Mouse (Mus musculus) heart, adult 9 months (tissue): ENCODE results near the gene Dusp7.
A peak's percentile ranks its signal among the peaks of the same experiment; 100 is the strongest.

Experiments used
- DNase-seq, 2 experiments: peaks; one replicate each; pipeline ENCODE4 v3.0.0; 2022; ENCODE audit warnings: low spot score in 2 of 2

Dusp7 gene

DNA sequence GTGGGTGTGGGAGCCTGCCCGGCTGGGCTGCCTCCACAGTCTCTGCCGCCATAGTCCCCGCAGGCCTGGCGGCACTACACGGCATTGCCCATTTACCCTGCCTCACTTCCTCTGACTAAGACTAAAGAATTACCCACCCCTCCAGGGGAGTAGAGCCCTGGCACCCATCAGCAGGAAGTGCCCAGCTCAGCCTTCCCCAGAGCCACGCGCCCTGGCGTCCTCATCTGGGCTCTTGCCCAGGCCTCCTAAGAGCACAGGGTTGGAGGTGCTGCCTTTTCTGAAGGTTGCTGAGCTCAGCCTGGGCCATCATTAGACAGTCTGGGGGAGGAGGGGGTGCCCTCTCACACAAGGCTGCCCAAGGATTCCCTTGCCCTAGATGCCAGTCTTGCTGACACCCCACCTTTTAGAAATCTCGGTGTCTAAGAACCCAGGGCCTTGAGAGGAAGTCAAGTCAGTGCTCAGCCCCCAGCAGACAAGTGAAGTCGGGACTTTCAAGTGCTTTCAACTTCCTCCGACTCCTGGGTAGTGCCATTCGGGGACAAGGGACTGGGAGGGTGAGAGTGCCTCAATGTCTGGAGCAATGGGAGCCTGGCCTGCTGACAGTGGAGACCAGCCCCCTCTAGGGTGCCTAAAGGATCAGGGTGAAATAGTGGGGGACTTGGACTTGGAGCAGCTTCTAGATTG, 17.9 kb downstream of the Dusp7 start:
- peak in 1 of 2 experiments; percentile 58 for DNase-seq

DNA sequence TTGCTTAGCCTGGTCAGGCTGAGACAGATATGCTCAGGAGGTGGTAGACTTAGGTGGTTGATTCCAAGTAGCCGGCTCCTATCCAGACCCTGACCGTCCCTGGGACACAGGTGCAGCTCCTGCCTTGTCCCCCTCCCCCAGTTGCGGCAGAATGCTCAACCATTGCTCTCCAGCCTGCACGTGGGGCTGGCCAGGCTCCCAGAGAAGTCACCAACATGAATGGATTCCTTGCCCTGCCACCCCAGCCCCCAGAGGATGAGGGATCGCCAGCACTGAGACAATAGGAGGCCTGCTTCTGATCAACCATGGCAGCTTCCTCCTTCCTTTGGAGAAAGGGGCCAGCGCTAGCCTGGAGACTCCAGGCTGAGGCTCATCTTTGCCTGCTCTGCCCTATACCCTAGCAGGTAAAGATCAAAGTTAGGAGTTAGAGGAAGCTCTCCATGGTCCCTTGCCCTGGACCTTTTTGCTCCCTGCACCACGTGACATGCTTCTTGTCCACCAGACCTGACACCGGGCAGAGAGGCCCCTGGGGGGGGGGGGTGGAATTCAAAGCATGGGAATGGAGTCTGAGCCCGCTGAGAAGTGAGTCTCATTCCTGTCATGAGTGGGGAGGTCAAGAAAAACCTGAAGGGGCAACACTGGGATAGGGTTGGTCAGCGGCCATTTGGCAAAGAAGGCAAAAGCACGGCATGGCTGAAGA, 24.5 kb downstream of the Dusp7 start:
- no peak for DNase-seq

DNA sequence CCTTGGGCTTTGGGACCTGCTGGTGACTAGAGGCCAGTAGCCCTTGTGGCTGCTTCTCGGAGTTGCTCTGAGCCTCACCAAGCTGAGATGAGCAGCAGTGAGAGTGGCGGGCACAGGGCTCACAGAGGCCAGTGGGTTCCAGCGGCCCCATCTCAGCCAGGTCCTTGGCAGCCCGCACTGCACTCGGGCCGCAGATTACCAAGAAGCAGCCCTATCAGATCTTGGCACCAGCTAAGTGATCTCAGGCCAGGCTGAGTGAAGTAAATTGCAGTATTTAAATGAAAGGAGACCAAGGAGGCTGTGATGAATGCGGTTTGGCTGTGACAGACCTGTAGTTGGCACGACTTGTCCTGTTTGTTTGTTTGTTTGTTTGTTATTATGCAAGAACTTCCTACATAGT, 25.1 kb downstream of the Dusp7 start:
- no peak for DNase-seq

DNA sequence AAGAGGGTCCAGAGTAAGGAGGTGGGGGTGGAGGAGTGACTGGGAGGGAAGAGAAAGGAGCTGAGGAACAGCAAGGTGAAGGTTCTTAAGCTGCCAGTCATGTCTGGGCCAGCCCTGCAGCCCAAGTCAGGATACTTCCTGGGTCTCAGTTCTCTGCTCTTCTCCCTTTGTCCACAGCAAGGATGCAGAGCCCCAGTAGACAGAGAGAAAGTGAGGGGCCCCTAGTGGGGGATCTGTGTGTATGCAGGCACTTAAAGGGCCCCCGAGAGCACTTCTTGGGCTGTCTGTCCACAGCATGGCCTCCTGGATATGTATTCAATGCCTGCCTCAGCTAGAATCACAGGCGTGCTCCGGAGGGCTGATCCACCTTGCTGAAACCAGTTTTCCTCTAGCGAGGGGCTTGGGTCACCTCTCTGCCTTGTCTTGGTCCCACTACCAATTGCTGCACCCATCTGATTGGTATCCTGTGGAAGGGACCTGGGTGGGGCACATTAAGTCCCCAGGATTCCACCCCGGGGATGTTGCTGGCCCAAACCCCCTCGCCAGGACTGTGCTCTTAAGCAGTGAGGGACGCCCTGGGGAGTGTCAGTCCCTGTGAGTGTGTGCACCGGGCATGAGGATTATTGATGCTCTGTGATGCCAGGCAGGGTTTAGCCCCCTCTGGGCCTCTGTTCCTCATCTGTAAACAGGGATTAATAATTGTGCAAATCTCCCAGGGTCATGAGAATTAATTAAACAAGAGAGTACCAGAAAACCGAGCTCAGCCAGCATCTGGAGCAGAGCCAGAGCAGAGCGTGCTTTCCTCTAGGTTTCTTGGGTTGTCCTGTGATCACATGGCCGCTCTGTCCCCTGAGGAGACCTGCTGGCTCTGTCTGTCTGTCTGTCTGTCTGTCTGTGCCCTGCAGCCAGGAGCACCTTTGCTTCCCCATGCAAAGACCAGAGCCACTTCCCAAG, 26.5 kb downstream of the Dusp7 start:
- DNase-seq, result no peak

DNA sequence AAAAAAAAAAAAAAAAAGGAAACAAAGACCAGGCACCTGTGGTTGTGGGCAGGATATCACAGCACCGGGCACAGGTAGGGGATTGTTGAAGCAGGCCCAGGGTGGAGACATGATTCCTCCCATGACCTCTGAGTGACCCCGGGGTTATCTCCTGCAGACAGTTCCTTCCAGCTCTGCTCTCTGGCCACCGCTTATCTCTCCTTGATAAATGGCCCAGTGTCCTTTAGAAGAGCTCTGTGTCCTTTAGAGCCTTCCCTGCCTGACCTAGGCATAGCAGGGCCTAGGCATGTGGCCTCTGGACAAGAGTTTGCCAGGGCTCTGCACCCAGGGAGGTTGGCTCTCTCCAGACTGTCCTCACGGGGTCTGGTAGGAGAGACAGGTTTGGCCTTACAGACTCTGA, 29.3 kb downstream of the Dusp7 start:
- DNase-seq, result no peak

DNA sequence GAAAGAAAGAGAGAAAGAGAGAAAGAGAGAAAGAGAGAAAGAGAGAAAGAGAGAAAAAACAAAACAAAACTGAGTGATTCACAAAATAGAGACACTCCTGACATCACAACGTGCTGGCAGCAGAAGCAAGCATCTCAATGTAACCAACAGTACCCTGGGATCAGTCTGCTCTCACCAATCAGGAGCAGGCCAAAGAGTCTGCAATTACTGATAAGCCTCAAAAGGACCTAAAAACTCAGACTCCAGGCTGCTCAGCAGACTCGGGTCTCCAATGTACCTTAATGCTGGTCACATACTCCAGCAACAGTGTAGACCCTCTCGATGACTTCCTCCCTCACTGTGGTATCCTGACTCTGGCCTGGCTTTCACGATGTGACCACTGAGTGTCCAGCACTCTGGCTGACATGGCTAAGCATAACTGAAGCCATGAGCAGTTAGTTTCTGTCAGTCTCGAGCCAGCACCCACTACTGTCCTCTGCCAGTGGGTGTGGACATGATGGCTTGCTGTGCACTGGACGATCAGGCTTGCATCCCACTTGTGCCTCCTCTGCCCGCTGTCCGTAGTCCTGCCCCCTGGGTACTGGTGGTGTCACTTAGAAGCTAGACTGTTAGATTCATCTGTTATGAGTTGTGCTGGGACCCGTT, 30.4 kb downstream of the Dusp7 start:
- no peak for DNase-seq

DNA sequence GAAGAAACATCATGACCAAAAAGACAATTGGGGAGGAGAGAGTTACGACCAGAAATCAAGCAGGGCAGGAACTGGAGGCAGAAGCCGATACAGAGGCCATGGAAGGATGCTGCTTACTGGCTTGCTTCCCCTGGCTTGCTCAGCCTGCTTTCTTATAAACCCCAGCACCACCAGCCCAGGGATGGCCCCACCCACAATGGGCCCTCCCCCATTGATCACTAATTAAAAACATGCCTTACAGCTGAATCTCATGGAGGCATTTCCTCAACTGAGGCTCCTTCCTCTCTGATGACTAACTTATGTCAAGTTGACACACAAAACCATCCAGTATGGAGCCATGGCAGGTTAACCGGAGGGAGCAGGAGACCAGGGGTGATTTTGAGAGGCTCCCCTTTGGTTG, 31.4 kb downstream of the Dusp7 start:
- no peak for DNase-seq

DNA sequence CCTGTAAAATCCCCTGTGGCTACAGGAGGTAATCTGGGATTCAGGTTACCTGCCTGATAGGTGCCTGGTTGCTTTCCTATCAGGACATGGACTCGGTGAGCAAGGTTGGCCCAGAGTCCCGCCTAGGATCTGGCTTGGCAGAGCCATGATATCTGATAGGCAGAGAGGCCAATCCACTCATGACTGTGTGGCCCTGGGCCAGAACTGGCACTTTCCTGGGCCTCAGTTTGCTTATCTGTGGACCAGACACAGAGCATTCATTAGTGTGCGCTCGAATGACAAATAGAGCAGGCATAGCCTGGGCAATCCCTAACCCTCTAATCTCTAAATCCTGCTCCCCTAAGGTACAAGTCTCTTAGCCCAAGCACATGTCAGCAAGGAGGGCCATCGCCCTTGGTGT, 33.7 kb downstream of the Dusp7 start:
- DNase-seq, result no peak

DNA sequence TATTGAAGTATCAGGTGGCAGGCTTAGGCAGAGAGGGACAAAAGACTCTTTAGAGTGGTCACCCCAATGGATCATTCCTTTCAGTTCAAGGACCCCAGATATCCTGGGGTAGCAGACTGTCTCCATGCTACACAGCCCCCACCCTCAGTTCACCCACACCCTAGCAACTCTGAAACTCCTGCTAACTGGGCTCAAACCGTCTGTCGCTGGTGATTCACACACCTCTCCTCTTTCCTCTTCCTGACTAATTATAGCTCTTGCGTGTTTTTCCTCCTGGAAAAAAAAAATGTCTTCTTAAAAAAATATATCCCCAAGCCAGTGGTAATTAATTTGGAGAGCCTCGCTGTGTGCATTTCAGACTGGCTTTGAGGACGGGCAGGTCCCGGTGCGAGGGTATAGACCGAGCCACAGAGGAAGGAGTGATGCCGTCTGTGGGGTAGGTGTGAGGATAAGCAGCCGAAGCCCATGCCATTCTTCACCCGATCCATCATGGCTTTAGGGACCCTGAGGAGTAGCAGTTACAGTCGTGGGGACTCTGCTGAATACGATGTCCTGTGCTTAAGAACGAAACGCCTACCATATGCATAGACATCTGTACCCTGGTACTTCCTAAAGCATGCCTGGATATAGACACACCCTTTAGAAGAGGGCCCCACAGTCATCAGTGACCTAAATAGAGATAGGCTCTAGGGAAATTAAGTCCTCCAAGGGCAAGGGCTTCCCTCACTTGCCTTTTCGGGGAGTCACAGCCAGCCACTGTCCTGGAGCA, 34.4 kb downstream of the Dusp7 start:
- no peak for DNase-seq

DNA sequence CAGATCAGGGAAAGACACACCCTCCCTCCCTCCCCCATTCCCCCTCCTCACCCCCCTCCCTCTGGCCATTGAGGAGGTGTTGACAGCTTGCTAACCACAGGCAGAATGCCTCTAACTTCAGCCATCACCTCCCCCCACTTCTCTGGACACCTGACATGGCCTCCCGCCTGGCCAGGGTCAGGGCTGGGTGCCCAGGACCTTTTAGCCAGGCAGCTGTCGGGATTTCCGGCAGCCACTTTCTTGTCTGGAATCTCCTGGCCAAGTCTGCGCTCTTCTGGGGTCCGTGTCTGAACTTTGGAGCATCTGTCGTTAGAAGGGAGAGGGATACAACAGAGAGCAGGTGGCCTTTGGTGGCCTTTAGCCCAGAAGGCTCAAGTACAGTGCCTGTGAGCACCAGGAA, 36.8 kb downstream of the Dusp7 start:
- peak; percentile 80 to 81 for DNase-seq

DNA sequence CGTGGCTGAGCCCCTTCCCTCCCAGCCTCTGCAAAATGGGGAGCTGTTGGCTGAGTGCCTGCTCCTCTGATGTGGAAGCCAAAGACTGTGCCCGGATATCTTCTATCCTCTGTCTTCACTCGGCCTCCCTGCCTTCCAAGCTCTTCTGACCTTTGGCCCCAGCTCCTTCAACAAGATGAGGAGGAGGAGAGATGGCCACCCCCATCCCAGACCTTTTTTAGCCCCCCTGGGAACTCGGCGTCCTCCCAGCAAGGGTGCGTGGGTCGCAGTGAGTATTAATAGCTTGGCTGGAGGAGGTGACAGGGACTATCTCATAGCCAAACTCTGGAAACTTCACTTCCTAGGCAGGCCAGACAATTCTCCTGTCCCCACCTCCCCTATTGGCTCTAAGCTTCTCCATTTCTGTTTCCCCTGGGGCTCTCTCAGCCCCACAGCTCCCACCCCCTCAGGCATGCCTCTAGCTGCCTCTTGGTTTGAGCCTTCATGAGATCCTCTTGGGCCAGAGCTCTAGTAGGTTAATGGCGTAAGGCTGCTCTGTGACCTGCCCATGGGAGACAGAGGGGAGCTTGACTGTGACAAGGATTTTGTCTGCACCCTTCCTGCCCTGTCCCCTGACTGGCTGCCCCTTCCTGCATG, 38.1 kb downstream of the Dusp7 start:
- peak; percentile 78 to 80 for DNase-seq

DNA sequence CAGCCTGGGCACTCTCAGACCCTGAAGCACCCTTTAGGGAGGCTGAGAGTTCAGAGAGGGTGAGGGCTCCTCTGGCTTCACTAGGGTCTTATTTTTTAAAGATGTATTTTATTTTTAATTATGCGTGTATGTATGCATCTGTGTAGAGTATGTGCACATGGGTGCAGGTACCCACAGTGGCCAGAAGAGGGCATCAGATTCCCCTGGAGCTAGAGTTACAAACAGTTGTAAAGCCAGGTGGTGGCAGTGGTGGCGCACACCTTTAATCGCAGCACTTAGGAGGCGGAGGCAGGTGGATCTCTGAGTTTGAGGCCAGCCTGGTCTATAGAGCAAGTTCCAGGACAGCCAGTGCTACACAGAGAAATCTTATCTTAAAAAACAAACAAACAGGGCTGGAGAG, 40.7 kb downstream of the Dusp7 start:
- DNase-seq, result no peak

DNA sequence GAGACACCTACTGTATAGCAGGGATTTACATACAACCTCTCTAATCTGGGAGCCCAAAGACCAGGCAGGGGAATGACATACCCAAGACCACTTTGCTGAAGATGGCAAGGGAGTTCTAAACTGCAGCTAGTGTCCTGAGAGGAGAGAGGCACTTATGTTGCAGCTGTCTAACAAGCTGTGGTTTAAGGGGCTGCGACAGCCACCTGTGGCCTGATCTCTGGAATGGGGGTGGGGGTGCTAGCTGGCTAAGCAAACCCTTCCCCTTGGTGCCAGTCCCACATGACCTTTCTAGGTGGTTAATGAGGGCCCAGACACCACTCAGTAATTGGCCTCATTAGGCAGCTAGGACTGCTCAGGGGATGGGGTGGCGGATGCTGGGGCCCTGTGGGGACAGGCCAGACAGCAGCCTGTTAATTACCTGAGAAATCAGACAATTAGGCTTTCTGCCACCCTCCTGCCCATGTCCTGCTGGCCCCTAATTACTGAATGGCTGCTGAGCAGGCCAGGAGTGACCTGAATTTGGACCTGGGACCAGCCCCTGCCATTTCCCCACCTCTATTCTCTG, 41.7 kb downstream of the Dusp7 start:
- DNase-seq, result no peak

DNA sequence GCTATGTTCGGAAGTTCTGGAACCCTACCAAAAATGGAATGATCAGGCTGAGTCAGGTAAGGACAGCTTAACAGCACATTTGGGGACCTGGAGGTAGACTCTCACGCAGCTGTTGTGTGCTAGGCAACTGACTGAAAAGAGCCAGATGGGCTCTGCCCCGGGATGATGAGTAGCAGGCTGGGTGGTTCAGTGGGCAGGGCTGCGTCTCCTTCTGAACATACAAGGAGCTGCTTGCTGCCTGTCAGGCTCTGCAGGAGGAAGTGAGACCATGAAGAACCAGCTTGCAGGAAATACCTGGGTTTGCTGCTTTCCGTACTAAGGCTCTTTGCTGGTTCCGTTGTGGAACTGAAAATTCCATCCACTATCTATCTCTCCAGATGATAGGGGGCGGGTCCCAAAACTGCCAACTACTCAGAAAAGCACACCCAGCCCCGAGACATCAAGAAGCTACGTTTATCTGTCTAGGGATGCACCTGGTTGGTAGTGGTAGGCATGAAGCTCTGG, 42.7 kb downstream of the Dusp7 start:
- no peak for DNase-seq

DNA sequence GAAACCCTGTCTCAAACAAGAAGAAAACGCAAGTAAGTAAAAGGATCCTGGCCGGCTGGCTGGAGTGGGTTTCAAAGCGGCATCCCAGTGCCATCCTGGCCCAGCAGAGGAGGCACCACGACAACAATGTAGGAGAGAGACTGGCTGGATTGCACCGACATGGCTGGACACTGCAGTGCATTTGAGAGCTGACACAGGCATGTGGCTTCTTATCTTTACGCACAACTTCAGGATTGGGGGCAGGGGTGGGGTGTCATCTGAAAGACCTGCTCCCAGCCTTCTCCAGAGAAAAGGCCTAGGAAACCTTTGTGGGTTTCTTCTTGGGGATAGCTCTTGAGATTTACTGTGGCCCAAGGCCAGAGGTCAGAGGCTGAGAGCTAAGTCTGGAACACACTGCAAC, 43.3 kb downstream of the Dusp7 start:
- no peak for DNase-seq

DNA sequence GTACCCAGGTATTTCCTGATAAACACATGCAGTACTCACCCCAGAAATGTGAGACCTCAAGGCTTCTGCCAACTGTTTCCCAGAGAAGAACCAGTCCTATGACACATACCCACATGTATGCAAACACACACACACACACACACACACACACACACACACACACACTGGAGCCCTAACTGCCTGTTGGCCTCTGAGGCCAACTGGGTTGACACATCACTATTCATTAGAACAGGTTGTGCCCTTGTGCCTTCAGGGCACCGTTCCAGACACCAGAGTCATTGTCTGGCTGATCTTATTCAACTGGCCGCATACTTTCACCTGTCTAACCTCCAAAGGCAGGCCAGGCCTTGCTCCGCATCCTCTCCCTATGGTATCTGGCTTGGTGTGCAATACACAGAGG, 43.8 kb downstream of the Dusp7 start:
- no peak for DNase-seq

DNA sequence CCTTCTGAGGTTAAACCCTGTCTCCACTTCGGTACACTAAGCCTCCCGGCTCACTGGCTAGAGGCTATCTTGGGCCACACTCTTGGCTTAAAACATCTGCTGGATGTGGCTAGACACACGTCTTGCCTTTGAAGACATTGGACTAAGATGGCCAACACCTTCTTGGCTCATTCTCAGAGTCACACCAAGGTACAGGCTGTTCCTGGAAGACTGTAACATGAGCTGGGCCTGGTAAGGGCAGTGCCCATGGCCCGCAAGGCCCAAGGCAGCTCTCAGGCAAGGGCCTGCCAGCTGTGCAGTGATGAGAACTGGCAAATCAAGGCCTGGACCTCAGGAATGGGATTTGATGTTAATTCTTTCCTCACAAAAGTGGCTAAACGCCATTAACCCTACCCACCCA, 45.2 kb downstream of the Dusp7 start:
- DNase-seq, result no peak

DNA sequence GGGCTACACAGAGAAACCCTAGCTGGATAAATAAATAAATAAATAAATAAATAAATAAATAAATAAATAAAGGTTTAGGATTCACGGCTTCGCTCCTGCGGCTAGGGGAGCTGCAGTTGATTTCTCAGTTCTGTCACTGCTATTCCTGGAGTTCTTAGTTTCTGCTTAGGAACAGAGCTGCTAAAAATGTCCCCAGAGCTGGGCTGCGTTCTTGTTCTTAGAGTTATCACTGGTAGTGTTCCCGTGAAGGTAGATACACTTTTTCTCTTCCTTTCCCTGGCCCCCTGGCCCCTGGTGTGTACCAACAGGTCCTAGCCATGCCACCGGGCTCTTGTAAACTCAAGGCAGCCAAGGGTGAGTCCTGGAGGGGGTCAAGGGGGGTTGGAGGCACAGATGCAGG, 48.4 kb downstream of the Dusp7 start:
- DNase-seq, result no peak

DNA sequence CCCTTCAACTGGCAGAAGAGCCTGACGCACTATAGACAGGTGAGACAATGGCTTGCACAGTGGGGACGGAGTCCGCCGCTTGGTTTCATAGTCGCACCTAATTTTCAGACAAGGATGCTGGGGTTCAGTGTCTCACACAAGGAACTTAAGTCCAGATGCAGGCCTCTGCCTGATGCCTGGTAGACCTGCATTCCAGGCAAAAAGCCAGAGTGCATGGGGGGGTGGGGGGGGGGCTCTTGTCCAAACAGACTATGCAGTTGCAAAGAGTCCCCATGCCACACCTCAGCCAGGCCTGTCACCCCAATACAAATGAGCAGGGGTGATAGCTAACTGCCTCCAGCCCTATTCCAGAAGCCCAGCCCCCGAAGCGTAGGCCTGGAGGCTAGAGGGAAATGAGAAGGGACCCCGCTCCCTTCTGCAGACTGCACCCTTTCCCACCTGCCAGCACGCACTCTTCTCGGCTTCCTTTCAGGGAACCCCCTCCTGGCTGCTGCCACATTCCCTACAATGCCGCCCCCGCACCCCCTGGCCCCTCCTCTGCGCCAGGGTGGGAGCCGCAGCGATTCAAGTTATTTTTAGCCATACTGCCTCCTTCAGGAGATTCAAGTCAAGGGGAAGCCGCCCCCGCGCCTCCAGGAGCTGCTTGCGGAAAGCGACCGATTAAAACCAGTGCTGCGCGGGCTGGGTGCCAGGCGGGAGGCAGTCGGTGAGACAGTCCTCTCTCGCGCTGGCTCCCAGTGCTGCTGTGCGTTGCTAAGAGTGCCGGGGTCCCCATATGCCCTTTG, 49.6 kb downstream of the Dusp7 start:
- DNase-seq, result peak; percentile 80 to 81
